Mouse (Mus musculus) macrophage (primary cell): ENCODE results near the gene Ttyh2. TPM values are rescaled to one million over a fixed set of nuclear protein-coding genes. Genes with fewer than 3 reads are reported as not detected.

ENCODE experiments used
- H3K27ac ChIP-seq: fragments of 350-480 bp; formaldehyde crosslinking; 2 replicates; pipeline ENCODE4 v1.9.0; 2021
- H3K36me3 ChIP-seq: fragments of 350-480 bp; formaldehyde crosslinking; 2 replicates; pipeline ENCODE4 v1.9.0; 2021; ENCODE audit errors: inconsistent target
- H3K4me3 ChIP-seq: fragments of 350-480 bp; formaldehyde crosslinking; 2 replicates; pipeline ENCODE4 v1.9.0; 2021; ENCODE audit errors: inconsistent target
- H3K79me2 ChIP-seq: fragments of 350-480 bp; formaldehyde crosslinking; 2 replicates; pipeline ENCODE4 v1.9.0; 2021; ENCODE audit errors: inconsistent target
- WGBS: methylation state at CpG from one replicate; pipeline ENCODE4 v1.1.7; 2026; ENCODE audit warnings: inconsistent platforms; ENCODE audit not compliant: missing documents; 5-methylcytosine and 5-hydroxymethylcytosine counted together
- polyA plus RNA-seq: library from polyadenylated mRNA; stranded (reverse); fragments of 250-400 nt; gene quantifications from 3 replicates; pipeline ENCODE4 v1.2.4, GENCODE M21; 2018; ENCODE audit warnings: inconsistent platforms
- total RNA-seq, 78 experiments: library from RNA; depleted of rRNA; stranded (reverse); fragments of 250-400 nt; gene quantifications; 1 replicate in 9 of 78; 2 replicates in 24 of 78; 3 replicates in 43 of 78; 4 replicates in 2 of 78; pipeline ENCODE4 v1.2.4; 2018; ENCODE audit warnings: inconsistent platforms in 56 of 78

The Ttyh2 gene
- 100 to 1,000 TPM in 10 of 26 experiments, 10 to 100 TPM in 16; 49.5 to 273 (median 89.0) TPM for total RNA-seq (2018; cell fraction: chromatin; rRNA removed)
- total RNA-seq (2018; cell fraction: cytosol; rRNA removed): 100 to 1,000 TPM; 138 to 232 (median 164) TPM
- total RNA-seq (2018; cell fraction: nucleus; rRNA removed): 100 to 1,000 TPM in 25 of 26 experiments, 10 to 100 TPM in 1; 95.9 to 192 (median 148) TPM
- 65.9 to 116 TPM (median 90.0 TPM) in 3 replicates for polyA plus RNA-seq

DNA sequence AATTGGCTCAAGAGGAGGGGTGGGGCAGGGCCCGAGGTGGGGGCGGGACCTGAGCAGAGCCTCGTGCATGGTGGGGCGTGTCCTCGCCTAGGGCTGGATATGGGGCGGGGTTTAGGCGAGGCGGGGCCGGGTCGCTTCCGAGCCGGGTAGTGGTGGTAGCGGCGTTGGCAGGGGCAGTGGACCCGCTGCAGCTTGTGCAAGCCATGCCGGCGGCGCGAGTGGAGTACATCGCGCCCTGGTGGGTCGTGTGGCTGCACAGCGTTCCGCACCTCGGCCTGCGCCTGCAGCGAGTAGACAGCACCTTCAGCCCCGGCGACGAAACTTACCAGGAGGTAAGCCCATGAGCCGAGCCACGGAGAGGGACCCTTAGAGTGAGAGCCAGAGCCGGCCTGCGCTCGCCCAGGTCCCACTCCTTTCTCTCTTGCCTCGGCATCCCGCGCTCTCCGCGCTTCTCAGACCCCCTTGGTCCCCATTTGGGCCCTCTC is at the start of gene Ttyh2:
Gene Ttyh2 (plus strand): TSS at position 91 of the 485 bp plus-strand sequence.
- Histone ChIP-seq H3K79me2 (peaks cover 69% of the 10 kb centered on the region), H3K4me3 (peak within 1 kb of the TSS; percentile 96), H3K36me3 (peaks cover 25% of the 10 kb centered on the region), H3K27ac (peak within 1 kb of the TSS; percentile 88)
- 2% methylated on average over 40 of the region's 40 CpGs for WGBS

DNA sequence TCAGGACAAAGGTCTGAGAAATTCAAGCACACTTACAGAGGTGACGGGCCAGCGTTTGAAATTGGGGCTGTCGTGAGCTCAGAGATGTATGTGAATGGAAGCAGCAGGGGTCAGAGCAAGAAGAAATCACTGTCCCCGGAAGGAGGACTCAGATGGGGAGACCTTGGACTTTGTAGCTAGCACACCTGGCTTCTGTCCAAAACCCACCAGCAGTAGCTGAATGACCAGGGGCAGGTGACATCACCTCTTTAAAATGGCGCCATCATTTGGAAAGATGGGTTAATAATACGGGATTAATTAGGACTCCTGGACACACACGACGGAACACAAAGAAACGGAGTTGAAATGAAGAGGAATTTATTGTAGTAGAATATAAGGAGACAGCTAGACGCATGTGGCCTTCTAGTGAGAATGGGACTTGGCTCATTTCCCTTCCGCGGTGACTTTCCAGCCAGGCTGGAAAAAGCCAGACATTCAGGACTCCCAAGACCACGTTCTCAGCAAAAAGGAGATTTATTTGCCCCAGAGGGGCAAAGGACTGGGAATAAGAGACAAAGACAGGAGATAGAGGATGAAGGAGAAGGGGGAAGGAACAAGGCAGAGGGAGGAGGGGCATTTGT is 49.0 kb upstream of the Ttyh2 start:
- H3K27ac ChIP-seq: no peak overlapping the region
- no peaks in the 10 kb centered on the region for H3K36me3 ChIP-seq
- H3K79me2 ChIP-seq: no peaks in the 10 kb centered on the region
- H3K4me3 ChIP-seq: no peak overlapping the region
- WGBS: 95% methylated on average over 13 of the region's 13 CpGs

DNA sequence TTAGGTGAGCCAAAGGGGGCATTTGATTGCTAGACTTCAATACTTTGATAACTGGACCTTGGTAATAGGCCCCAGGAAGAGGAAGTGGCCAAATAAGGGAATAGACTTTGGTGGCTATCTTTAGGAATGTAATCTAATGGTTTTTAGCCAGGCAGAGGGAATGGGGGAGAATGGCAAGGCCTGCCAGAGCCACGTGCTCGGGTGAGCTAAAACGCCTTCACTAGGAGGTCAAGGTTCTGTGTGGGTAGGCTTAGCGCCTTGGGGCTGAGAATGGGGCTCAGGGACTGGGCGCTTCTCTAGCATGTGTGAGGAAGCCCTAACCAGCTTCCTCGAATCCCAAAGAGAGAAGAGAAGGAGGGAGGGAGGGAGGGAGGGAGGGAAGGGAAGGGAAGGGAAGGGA is 48.2 kb upstream of the Ttyh2 start:
- no peaks in the 10 kb centered on the region for H3K79me2 ChIP-seq
- WGBS: 32% methylated on average over 2 of the region's 6 CpGs

DNA sequence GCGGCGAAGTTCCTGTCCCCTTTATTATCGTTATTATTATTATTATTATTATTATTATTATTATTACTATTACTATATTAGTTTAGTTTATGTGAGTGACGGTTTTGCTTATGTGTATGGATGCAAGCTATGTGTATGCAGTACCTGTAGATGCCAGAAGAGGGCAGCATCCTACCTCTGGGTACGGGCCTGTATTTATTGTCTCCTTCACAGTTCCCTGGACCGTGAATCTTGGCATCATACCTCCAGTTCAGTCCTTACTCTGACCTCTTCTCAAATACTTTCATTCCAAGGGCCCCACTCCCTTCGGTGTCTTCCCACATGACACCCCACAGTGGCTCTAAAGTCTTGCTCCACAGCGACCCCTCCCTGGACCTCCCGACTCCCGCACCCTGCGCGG is 47.2 kb upstream of the Ttyh2 start:
- Histone ChIP-seq H3K4me3 (no peak overlapping the region), H3K36me3 (no peaks in the 10 kb centered on the region), H3K27ac (no peak overlapping the region), H3K79me2 (no peaks in the 10 kb centered on the region)
- 71% methylated on average over 11 of the region's 12 CpGs for WGBS

More for the DNA sequence above, 48.2 kb upstream of the Ttyh2 start:
- Histone ChIP-seq H3K4me3 (no peak overlapping the region), H3K27ac (no peak overlapping the region), H3K36me3 (no peaks in the 10 kb centered on the region)

DNA sequence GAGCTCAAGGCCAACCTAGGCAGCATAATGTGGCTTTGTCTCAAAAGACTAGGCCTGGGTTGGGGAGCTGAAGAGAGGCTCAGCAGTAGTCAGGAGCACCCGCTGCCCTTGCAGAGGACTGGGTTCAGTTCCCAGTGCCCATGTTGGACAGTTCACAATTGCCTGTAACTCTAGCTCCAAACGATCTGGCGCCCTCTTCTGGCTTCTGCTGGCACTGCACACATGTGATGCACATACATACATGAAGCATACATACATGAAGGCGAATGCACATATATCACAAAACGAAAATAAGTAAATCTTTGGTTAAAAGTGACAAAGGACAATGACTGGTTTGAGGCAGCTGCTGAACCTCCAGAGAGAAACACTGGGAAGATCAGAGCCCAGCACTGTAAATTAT is 45.2 kb upstream of the Ttyh2 start:
- H3K36me3 ChIP-seq: no peaks in the 10 kb centered on the region
- WGBS: 71% methylated on average over 5 of the region's 5 CpGs
- H3K79me2 ChIP-seq: no peaks in the 10 kb centered on the region
- H3K27ac ChIP-seq: no peak overlapping the region
- H3K4me3 ChIP-seq: no peak overlapping the region

DNA sequence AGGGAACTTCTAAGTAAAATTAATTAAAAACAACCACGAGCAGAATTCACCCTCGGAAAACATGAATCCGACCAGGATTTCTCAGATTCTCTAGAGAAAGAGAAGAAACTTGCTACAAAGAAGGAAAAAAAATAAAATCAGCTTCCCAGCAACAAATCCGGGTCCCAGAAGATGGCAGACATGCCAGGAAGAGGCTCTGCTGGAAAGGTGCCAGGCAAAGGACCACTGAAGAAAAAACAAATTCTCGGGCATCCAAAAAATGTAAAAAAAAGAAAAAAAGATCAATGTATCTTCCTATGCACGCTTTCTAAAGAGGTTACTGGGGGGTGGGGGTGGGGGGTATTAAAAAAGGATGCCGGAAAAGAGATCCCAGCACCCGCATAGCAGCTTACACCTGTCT is 43.0 kb upstream of the Ttyh2 start:
- Histone ChIP-seq H3K36me3 (no peaks in the 10 kb centered on the region), H3K27ac (no peak overlapping the region), H3K4me3 (no peak overlapping the region), H3K79me2 (no peaks in the 10 kb centered on the region)
- 80% methylated on average over 8 of the region's 8 CpGs for WGBS

DNA sequence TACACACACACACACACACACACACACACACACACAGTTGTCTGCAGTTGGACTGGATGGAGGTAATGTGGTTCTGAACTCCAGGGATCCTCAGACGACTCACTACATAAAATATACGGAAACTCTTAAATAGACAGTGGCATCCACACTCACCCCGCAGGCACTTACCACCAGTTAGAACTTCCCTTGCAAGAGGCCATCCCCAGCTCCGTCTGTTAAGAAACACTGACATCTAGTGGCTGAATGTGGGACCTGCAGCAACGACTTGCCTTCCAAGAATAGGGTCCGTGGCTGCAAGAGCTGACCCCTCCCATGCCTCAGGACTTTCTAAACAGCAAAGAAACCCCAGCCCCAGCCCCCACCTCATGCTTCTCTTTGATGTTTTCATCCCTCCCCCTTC is 38.9 kb upstream of the Ttyh2 start:
- 0% methylated on average over 6 of the region's 6 CpGs for WGBS
- Histone ChIP-seq H3K4me3 (no peak overlapping the region), H3K79me2 (no peaks in the 10 kb centered on the region)

DNA sequence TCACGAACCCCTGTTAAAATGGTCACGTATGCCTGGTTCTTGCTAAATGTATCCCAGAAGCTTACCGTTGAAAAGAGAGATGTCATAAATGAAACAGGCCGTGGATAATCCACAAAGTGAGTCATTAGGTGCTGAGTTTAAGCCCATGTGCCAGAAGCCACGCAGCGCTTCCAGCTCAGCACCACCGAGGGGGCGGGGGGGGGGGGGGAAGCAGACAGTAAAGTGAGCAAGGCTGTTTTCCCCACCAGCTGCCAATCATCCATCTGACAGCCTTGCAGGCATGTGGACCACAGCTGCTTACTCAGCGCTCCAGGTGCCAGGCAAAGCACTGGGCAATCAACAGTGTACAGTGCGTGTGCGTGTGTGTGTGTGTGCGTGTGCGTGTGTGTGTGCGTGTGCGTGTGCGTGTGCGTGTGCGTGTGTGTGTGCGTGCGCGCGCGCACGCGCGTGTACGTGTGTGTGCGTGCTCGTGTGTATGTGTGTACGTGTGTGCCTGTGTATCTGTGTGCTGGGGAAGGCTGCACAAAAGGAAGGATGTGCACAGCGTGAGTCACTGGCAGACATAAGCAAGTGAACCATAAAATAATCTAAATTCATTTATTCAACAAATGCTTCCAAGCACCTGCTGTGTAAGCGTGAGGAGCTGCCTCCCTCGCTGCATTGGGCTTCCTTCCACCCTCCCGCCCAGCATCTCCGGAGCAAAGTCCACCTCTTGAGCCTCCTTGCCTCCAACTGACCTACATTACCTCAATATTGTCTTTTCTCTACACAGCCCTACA is 38.3 kb upstream of the Ttyh2 start:
- H3K36me3 ChIP-seq: no peaks in the 10 kb centered on the region
- WGBS: 64% methylated on average over 29 of the region's 35 CpGs
- H3K4me3 ChIP-seq: no peak overlapping the region
- no peaks in the 10 kb centered on the region for H3K79me2 ChIP-seq
- H3K27ac ChIP-seq: no peak overlapping the region

More for the DNA sequence above, 38.9 kb upstream of the Ttyh2 start:
- H3K27ac ChIP-seq: no peak overlapping the region
- no peaks in the 10 kb centered on the region for H3K36me3 ChIP-seq

DNA sequence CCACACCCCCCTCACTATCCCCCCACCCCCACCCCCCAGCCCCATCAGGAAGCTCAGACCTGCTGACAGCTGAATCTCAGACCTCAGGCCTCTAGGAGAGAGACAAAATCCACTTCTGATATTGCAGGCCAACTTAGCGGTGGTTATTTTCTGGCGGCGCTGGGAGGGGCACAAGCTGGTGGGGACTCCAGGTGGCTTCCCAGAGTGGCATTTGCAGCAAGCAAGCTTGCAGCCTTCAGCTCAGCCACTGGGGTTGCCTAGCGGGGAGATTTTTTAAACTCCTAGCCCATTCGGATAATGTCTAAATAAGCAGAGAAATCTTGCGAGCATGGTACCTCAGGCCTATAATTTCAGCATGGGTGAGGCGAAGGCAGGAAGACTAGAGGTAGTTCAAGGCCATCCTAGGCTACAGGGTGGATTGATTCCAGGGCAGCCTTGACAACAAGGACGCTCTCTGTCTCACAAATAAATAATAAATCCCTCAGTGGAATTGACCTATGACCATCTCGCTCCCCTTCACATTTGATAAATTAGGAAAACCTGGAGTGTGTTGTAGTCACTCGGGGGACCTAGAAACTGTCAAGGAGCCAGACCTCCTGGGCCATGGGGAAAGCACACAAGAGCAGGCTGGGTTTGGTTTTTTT is 36.5 kb upstream of the Ttyh2 start:
- WGBS: 88% methylated on average over 10 of the region's 10 CpGs
- Histone ChIP-seq H3K79me2 (no peaks in the 10 kb centered on the region), H3K27ac (no peak overlapping the region), H3K36me3 (no peaks in the 10 kb centered on the region), H3K4me3 (no peak overlapping the region)

DNA sequence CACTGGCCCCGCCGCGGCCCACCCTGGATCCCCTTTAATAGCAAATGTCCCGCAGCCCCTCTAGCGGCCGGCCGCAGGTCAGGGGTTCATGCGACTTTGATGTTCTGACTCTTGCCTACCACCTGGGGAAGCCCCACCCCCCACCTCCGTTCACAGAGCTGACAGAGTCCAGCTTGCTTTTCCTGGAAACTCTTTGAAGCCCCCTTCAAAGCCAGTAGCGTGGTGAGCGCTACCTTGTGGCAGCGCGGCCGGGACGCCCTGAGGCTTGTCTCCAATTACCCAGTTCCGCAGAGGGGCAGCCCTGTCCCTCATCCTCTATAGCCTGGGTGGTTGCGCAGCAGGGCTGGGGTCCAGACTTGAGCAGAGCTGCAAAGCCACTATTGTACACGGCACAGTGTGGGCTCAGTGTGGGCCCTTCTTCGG is 35.5 kb upstream of the Ttyh2 start:
- H3K4me3 ChIP-seq: no peak overlapping the region
- no peaks in the 10 kb centered on the region for H3K79me2 ChIP-seq
- 59% methylated on average over 19 of the region's 19 CpGs for WGBS
- no peak overlapping the region for H3K27ac ChIP-seq
- no peaks in the 10 kb centered on the region for H3K36me3 ChIP-seq

DNA sequence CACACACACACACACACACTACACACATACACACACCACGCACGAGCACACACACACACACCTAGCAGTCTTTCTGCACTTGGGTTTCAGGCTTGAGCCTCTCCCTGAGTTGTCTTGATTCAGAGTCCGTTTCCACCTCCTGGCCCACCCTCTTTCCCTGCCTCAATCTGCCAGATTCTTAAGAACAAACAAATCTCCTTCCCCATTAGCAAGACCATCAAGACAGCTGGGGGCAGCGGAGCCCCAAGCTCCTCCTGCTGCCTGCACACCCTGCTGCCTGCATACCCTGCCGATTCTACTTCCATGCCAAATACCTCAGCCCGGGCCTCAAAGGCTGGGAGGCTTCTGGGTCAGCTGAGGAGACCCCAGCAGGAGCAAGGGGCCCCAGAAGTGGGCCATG is 34.6 kb upstream of the Ttyh2 start:
- WGBS: 69% methylated on average over 6 of the region's 6 CpGs
- H3K79me2 ChIP-seq: no peaks in the 10 kb centered on the region
- H3K36me3 ChIP-seq: no peaks in the 10 kb centered on the region
- H3K27ac ChIP-seq: no peak overlapping the region
- no peak overlapping the region for H3K4me3 ChIP-seq

DNA sequence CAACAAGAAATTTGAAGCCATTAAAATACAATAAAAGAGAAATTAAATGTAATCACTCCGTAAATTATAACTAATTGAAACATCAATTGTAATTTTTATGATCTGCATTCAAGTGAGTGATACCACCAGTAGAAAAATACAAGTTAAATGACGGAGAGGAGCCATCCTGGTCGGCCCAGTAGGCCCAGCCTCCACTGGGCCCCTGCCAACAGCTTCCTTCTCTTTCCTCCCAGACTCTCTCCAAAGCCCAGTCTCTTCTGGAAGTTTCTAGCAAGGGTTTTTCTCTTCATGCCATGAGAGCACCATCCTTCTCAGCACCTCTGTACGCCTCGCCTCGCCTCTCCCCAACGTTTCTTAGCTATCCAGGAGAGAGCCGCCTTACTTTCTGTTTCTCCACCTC is 34.1 kb upstream of the Ttyh2 start:
- WGBS: 85% methylated on average over 8 of the region's 8 CpGs
- H3K79me2 ChIP-seq: no peaks in the 10 kb centered on the region
- no peak overlapping the region for H3K4me3 ChIP-seq
- H3K27ac ChIP-seq: no peak overlapping the region
- H3K36me3 ChIP-seq: no peaks in the 10 kb centered on the region

DNA sequence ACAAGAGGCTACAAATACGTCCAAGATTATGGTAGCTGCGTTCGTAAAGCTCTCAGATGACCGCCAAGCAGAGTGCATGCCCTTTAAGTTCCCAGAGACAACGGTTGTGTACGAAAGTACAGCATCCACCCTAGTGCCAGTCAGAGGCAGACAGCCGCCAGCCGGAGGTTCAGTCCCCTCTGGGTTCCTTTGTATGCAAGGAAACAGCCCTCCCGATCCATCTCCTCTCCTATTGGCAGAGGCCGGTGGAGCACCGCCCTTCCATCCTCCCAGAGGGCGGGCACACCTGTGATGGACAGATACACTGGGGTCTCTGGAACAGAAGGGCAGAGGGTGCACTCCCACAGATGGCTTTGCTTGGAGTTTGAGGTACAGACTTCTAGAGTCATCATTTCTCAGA is 33.0 kb upstream of the Ttyh2 start:
- Histone ChIP-seq H3K79me2 (no peaks in the 10 kb centered on the region), H3K4me3 (no peak overlapping the region), H3K36me3 (no peaks in the 10 kb centered on the region), H3K27ac (no peak overlapping the region)
- WGBS: 82% methylated on average over 12 of the region's 12 CpGs

DNA sequence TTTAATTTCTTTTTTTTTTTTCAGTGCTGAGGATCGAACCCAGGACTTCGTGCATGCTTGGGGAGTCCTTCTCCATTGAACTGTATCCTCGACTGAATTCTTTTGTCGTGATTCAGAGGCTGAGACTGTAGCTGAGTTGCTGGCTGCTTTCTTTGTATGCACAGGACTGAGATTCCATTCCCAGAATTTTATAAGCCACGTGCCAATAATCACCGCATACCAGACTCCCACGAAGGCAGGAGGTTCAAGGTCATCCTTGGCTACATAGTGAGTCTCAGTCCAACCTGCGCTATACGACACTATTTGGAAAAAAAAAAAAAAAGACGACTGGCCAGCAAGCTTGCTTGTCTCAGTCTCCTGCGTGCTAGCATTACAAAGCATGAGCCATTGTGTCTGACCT is 32.3 kb upstream of the Ttyh2 start:
- H3K79me2 ChIP-seq: no peaks in the 10 kb centered on the region
- WGBS: 86% methylated on average over 11 of the region's 11 CpGs
- H3K4me3 ChIP-seq: no peak overlapping the region
- no peaks in the 10 kb centered on the region for H3K36me3 ChIP-seq
- H3K27ac ChIP-seq: no peak overlapping the region

DNA sequence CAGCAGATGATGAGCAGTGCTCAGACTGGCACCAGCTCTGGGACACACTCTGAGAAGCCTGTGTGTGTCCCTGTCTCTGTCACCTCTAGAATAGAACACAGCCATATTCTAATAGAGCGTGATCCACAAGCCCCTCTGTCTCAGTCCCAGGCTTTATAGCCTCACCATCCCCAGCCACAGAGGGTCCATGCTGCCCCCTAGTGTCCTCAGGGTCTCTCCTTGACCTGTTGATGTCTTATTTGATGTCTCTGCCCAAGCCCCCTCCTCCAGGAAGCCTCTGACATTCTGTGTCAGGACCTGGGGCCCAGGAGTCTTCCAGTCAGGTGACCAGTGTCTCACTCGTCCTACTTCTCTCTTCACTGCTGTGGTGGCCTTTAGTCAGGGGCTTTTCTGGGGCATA is 31.1 kb upstream of the Ttyh2 start:
- no peaks in the 10 kb centered on the region for H3K36me3 ChIP-seq
- H3K27ac ChIP-seq: no peak overlapping the region
- WGBS: 55% methylated on average over 2 of the region's 2 CpGs
- H3K79me2 ChIP-seq: no peaks in the 10 kb centered on the region
- H3K4me3 ChIP-seq: no peak overlapping the region
